Mouse (Mus musculus) hindbrain, embryonic 11.5 days (tissue): ENCODE data around the gene Tbc1d16. TPM values are rescaled to one million over a fixed set of nuclear protein-coding genes. Genes with fewer than 3 reads are reported as not detected.

Source experiments
- ATAC-seq: fragments of 200-750 bp; cut with Nextera tagmentation; 2 replicates; pipeline ENCODE4 v1.8.0; 2017; ENCODE audit warnings: mild to moderate bottlenecking, moderate TSS enrichment, moderate library complexity; ENCODE audit not compliant: low FRiP score
- DNase-seq: peaks from one replicate; pipeline ENCODE4 v3.0.0-alpha.2; 2015; ENCODE audit warnings: low spot score
- H3K27ac ChIP-seq: fragments of 300-500 bp; sonication (generic); 2 replicates; pipeline ENCODE4 v1.5.1; 2014; ENCODE audit warnings: mild to moderate bottlenecking, low read depth, low read length
- H3K27me3 ChIP-seq: fragments of 300-500 bp; sonication (generic); 2 replicates; pipeline ENCODE4 v1.6.1; 2014; ENCODE audit warnings: mild to moderate bottlenecking, low read length, moderate library complexity, mixed read lengths; ENCODE audit not compliant: control insufficient read depth, insufficient read depth
- H3K36me3 ChIP-seq: fragments of 300-500 bp; sonication (generic); 2 replicates; pipeline ENCODE4 v1.6.1; 2014; ENCODE audit warnings: mild to moderate bottlenecking, low read length, moderate library complexity, mixed read lengths; ENCODE audit not compliant: control insufficient read depth, insufficient read depth
- H3K4me1 ChIP-seq: fragments of 300-500 bp; sonication (generic); replicated peaks from 2 replicates; pipeline ENCODE4 v1.6.1; 2014; ENCODE audit warnings: low read length, mixed read lengths; ENCODE audit not compliant: control insufficient read depth, insufficient read depth
- H3K4me2 ChIP-seq: fragments of 300-500 bp; sonication (generic); replicated peaks from 2 replicates; pipeline ENCODE4 v1.6.1; 2014; ENCODE audit warnings: mild to moderate bottlenecking, low read depth, low read length
- H3K4me3 ChIP-seq: fragments of 300-500 bp; sonication (generic); 2 replicates; pipeline ENCODE4 v1.5.1; 2014; ENCODE audit warnings: low read depth, low read length
- H3K9ac ChIP-seq: fragments of 300-500 bp; sonication (generic); 2 replicates; pipeline ENCODE4 v1.6.1; 2014; ENCODE audit warnings: low read depth, low read length
- H3K9me3 ChIP-seq: fragments of 300-500 bp; sonication (generic); 2 replicates; pipeline ENCODE4 v1.6.1; 2016; ENCODE audit warnings: low read length; ENCODE audit not compliant: control insufficient read depth
- WGBS: fragments of 180-500 bp; shearing (Covaris S2); extraction: QIAGEN DNeasy Blood & Tissue Kit; methylation state at CpG from one replicate; pipeline ENCODE4 v1.1.7; 2014; 5-methylcytosine and 5-hydroxymethylcytosine counted together
- polyA plus RNA-seq: library from polyadenylated mRNA; unstranded; fragments of >200 nt; fragmentation: Nextera tagmentation; extraction: Ambion mirVana; gene quantifications from 2 replicates; pipeline ENCODE4 v1.2.1, GENCODE M21; 2014

The Tbc1d16 gene
- polyA plus RNA-seq, 1 experiment from 2014 or later, result 20.7 TPM

DNA sequence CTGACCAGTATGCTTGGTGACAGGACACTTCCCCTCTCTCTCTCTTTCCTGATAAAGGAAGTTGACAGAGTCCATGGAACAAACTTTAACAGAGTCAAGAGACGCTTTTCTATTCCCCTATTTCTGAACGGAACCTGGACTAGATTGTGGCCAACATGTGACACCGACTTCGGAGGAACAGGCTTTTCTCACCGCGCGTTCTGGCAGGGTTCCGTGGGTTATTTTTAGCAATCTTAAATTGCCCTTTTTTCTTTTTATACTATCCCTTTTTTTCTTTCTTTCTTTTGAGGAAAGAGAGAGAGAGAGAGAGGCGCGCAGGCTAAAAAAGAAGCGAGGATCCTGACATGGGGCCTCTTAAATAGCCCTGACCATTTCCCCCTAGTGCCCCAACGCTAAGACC lies 708 bp downstream of the Tbc1d16 start:
- WGBS, result 5% methylated on average over 12 of the region's 12 CpGs
- H3K27ac ChIP-seq, result no peak overlapping the region; the same call in 1 of the 2 replicates
- peaks cover 16% of the 10 kb centered on the region for H3K4me1 ChIP-seq
- H3K9me3 ChIP-seq, result no peaks in the 10 kb centered on the region
- peak; percentile 29 for DNase-seq
- peak overlapping the region; percentile 93 for H3K9ac ChIP-seq
- H3K36me3 ChIP-seq, result no peaks in the 10 kb centered on the region
- peak overlapping the region; percentile 89 for H3K4me2 ChIP-seq
- H3K4me3 ChIP-seq, result peak overlapping the region; percentile 81
- no peaks in the 10 kb centered on the region for H3K27me3 ChIP-seq
- no peak for ATAC-seq

DNA sequence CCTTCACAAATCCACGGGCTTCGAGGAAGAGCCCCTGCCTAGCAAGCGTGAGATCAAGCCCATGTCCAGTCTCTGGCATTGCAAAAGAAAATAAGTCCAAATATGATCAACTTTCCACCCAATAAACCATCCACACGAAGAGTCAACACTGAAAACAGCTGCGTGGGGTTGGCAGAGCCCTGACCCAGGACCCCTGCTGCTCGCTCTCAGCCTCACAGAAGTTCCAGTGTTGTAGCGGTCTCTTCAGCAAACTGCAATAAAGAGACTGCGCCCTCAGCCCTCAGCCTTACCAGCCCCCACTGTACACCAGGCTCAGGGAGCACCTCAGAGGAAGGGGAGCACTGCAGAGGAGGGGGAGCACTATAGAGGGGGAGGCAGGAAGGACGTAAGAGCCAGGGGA lies 2.7 kb downstream of the Tbc1d16 start:
- peaks cover 19% of the 10 kb centered on the region for H3K4me1 ChIP-seq
- no peaks in the 10 kb centered on the region for H3K27me3 ChIP-seq
- H3K27ac ChIP-seq, result no peak overlapping the region
- 67% methylated on average over 9 of the region's 9 CpGs for WGBS
- no peaks in the 10 kb centered on the region for H3K36me3 ChIP-seq
- H3K4me2 ChIP-seq, result no peak overlapping the region; the same call in 1 of the 2 replicates
- no peak overlapping the region; the same call in 1 of the 2 replicates for H3K9ac ChIP-seq
- DNase-seq (no peak), ATAC-seq (no peak)
- H3K4me3 ChIP-seq, result no peak overlapping the region
- H3K9me3 ChIP-seq, result no peaks in the 10 kb centered on the region

DNA sequence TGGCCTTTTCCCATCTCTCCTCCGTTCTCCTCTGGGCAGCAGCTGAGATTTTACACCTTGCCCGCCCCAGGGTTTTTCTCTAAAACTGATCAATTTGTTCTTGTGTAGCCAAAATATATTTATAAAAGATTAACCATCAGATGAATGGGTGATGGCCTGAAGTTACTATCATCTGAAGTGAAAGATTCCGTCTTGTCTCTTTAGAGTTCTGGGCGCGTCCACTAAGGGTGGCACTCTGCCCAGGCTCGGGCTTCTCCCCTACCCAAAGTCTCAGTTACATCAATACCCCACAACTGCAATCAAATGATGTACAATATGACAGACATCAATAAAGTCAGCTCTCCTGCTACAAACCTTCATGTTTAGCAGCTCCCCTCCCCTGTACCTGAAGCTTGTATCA lies 3.4 kb downstream of the Tbc1d16 start:
- H3K9ac ChIP-seq, result no peak overlapping the region
- no peaks in the 10 kb centered on the region for H3K27me3 ChIP-seq
- DNase-seq, result no peak
- no peak overlapping the region for H3K27ac ChIP-seq
- peaks cover 24% of the 10 kb centered on the region for H3K4me1 ChIP-seq
- no peak overlapping the region for H3K4me2 ChIP-seq
- WGBS, result 95% methylated on average over 6 of the region's 6 CpGs
- H3K4me3 ChIP-seq, result no peak overlapping the region
- ATAC-seq, result no peak
- no peaks in the 10 kb centered on the region for H3K36me3 ChIP-seq
- H3K9me3 ChIP-seq, result no peaks in the 10 kb centered on the region

DNA sequence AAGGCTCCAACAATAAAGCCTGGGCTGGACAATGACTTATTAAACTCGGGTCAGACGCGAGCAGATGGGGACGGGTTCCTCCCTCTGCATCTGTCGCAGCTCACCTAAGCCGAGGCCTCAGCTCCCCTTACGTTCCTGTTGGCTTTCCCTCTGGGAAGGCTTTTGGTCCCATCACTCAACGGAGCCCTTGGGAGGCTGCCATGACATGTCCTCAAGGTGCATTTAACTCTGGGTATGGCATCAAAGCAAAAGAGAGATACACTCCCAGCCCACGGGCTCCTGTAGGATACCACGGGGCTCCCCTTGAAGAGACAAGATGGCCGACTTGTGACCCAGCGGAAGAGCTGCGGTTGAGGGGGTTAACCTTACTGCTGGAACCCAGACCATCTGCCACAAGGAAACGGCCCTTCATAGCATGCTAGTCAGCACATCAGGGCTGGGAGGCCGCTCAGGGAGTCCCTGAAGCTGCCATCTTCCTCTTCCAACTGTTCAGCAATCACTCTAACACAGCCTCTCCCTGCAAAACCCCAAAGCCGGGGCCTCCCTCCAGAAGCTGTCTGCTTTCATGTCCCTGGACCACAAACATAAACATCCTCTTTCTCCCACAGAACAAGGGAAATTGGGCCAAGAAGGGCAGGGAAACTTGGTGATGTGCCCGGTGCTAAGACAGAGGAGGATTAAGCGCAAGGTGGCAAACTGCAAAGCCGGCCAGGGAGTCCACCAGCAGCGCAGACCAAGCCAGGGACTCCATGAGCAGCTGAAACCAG lies 5.0 kb downstream of the Tbc1d16 start:
- H3K4me1 ChIP-seq, result peaks cover 27% of the 10 kb centered on the region
- no peaks in the 10 kb centered on the region for H3K9me3 ChIP-seq
- H3K4me3 ChIP-seq, result no peak overlapping the region
- H3K27ac ChIP-seq, result 0 out of 2 replicates have a peak overlapping the region, but pooled peaks have one; percentile 30
- no peak for ATAC-seq
- H3K27me3 ChIP-seq, result no peaks in the 10 kb centered on the region
- H3K9ac ChIP-seq, result no peak overlapping the region
- H3K36me3 ChIP-seq, result no peaks in the 10 kb centered on the region
- 82% methylated on average over 20 of the region's 20 CpGs for WGBS
- no peak overlapping the region for H3K4me2 ChIP-seq
- no peak for DNase-seq

DNA sequence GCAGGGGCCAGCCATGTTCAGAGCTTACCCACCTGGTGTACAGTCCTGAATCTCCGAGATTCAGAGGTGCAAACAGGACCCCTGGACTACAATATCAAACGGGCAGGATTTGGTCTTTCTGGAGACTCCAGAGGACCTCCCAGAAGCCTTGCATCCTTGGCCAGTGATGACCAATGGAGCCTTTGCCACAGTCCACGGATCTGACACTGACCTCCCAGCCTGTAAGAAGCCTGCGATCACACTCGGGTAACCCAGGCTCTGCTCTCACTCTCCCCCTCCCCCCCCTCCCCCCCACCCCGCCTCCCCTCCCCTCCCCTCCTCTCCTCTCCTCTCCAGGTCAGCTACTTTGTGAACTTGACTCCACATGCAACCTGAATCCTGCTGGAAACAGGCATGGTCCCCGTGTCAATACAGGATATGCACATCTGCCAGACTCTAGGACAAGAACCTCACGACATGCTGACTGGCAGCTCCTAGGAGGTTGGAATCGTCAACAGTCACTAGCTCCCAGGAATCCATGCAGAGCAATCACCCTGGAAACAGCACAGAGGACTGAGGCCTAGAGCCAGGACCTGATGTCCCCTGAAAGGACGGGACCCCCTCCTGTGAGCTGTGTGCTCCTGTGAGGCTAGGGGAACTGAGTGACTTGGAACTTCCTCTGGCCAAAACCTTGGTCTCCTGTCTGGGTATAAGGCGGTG lies 6.3 kb downstream of the Tbc1d16 start:
- DNase-seq (no peak), ATAC-seq (no peak)
- whole genome bisulfite sequencing, result 32% methylated on average over 10 of the region's 11 CpGs
- no peaks in the 10 kb centered on the region for H3K36me3 ChIP-seq
- H3K27ac ChIP-seq, result no peak overlapping the region
- peaks cover 21% of the 10 kb centered on the region for H3K4me1 ChIP-seq
- no peak overlapping the region for H3K9ac ChIP-seq
- no peaks in the 10 kb centered on the region for H3K9me3 ChIP-seq
- no peak overlapping the region for H3K4me2 ChIP-seq
- no peaks in the 10 kb centered on the region for H3K27me3 ChIP-seq
- no peak overlapping the region for H3K4me3 ChIP-seq

DNA sequence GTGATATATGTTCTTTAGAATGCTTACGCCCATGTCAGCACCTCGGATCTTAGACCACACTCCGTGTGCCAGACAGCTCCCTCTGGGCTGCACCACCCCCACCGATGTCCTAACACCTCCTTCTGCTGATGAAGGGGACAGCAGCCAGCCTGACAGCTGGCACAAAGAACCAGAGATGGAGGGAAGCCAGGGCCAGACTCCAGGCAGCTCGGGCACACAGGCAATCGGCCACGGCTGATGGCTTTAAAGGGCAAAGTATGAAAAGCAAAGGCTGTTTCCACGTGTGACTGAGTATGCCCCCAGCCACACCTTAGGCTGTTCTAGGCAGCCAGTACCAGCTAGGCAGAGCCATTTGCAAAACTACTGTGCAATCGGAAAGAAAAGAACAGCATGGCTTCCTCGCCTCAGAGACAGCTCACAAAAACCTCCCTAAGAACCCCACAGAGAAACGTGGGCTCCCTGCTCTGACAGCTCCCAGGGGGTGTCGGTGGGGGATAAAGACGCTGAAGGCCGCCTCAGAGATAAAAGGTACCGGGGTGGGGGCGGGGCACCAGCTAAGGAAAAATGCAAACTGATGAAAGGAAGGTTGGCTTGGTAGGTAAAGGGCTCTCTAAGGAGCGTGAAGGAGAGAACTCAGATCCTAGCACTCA lies 8.4 kb downstream of the Tbc1d16 start:
- H3K4me1 ChIP-seq, result peaks cover 28% of the 10 kb centered on the region

DNA sequence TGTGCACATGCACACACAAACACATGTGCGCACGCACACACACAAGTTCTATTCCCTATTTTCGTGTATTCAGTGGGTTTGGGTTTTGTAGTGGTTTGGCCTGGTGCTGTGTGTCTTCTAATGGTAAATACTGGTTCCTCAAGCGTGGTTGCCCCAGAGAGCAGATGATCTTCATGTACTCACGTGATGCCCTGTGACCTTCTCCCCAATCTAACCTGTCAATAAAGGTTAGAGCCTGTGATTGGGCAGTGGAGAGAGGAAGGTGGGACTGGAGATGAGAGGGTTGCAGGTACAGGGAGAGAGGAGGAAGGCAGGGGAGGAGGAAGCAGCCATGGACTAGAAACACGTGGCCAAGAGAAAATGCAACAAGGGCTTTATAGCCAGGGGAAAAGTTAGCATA lies 10.4 kb downstream of the Tbc1d16 start:
- H3K9ac ChIP-seq, result no peak overlapping the region
- WGBS, result 92% methylated on average over 6 of the region's 6 CpGs
- H3K9me3 ChIP-seq, result no peaks in the 10 kb centered on the region
- H3K27me3 ChIP-seq, result no peaks in the 10 kb centered on the region; the same call in 1 of the 2 replicates
- ATAC-seq (no peak), DNase-seq (no peak)
- no peak overlapping the region for H3K27ac ChIP-seq
- peaks cover 27% of the 10 kb centered on the region for H3K4me1 ChIP-seq
- no peak overlapping the region for H3K4me2 ChIP-seq
- no peaks in the 10 kb centered on the region for H3K36me3 ChIP-seq
- no peak overlapping the region for H3K4me3 ChIP-seq

More for the DNA sequence above, 8.4 kb downstream of the Tbc1d16 start:
- ATAC-seq, result no peak
- Histone ChIP-seq H3K9ac (peak overlapping the region; percentile 31; the same call in 1 of the 2 replicates), H3K27me3 (no peaks in the 10 kb centered on the region; the same call in 1 of the 2 replicates), H3K36me3 (no peaks in the 10 kb centered on the region), H3K9me3 (no peaks in the 10 kb centered on the region), H3K4me3 (no peak overlapping the region), H3K4me2 (peak overlapping the region; percentile 14; the same call in 1 of the 2 replicates), H3K27ac (peak overlapping the region; percentile 36; the same call in 1 of the 2 replicates)
- no peak for DNase-seq
- 12% methylated on average over 17 of the region's 17 CpGs for WGBS

DNA sequence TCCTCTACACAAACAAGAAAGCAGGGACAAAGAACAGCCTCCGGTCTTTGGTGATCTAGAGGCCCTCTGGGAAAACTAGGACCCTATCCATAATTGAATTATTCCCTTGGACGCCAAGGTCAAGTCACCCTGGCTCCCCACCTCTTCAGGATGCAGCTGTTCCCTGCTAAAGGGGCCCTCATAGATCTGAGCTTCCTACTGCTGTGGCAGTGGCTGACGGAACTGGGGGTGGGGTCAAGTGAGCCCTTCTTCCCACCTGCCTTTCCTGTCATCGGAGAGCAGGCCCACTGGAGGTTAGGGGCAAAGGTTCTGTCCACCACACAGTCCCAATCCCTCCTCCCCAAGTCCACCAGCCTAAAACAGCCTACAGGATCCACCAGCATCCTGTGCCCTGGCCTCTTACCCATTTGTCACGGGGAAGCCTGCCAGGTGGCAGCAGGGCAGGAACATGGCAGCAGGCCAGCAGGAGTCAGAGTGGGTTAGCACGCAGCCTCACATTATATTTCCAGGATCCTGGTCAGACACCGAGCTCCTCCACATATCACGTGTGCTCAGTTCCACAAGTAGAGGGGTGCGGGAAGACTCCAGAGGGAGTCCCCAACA lies 12.3 kb downstream of the Tbc1d16 start:
- Histone ChIP-seq H3K36me3 (no peaks in the 10 kb centered on the region), H3K9me3 (no peaks in the 10 kb centered on the region), H3K4me3 (no peak overlapping the region), H3K27me3 (no peaks in the 10 kb centered on the region; the same call in 1 of the 2 replicates), H3K27ac (peak overlapping the region; percentile 75), H3K4me1 (peaks cover 24% of the 10 kb centered on the region), H3K4me2 (peak overlapping the region; percentile 31; the same call in 1 of the 2 replicates), H3K9ac (peak overlapping the region; percentile 54)
- 44% methylated on average over 9 of the region's 9 CpGs for WGBS
- ATAC-seq (peak; percentile 12; the same call in 1 of the 2 replicates), DNase-seq (peak; percentile 49)
